Mouse (Mus musculus) regulatory T cell (primary cell): Measurements from ENCODE around the gene Gm30737.
"Not testable (repeated sequence)": the region's sequence is repeated elsewhere in the genome, so short reads cannot be mapped to it uniquely, and the experiment has no call there.

ENCODE experiments used
- in situ Hi-C: fragments of 300-600 bp; cut with MboI, MseI; formaldehyde crosslinking; loops from one replicate; pipeline ENCODE4 v1.15.1; 2025; ENCODE audit warnings: high pct_unique_total_duplicates

The Gm30737 gene

GRCm38 (mm10) chrY:14400410-14400809 lies at the start of gene Gm30737:
Gene Gm30737 (plus strand): TSS chrY:14400710.
- in situ Hi-C loops: not testable (repeated sequence)
